Mouse (Mus musculus) Patski (cell line): Measurements from ENCODE around the gene Map7d2. TPM values are rescaled to one million over a fixed set of nuclear protein-coding genes. Genes with fewer than 3 reads are reported as not detected.

Experiments
- ATAC-seq: fragments of 100-300 bp; one replicate; pipeline ENCODE4 v1.8.0; 2021
- CTCF ChIA-PET: fragments of 350-600 bp; sonication (Branson Sonifier 250); formaldehyde crosslinking; loops from one replicate; lab custom pipeline; 2022; ENCODE audit warnings: inconsistent platforms; lab: Charles Lee
- POLR2A ChIA-PET: fragments of 350-600 bp; sonication (Branson Sonifier 250); formaldehyde crosslinking; loops from one replicate; lab custom pipeline; 2022; ENCODE audit warnings: antibody characterized with exemption, inconsistent platforms; lab: Charles Lee
- DNase-seq: peaks from one replicate; pipeline ENCODE4 v3.0.0-alpha.2; 2011; ENCODE audit warnings: low read depth, low spot score
- H3K27me3 ChIP-seq: fragments of 371-371 bp; one replicate; pipeline ENCODE4 v1.5.1; 2021
- CTCF ChIP-seq: fragments of 100-300 bp; IDR thresholded peaks from one replicate; pipeline ENCODE4 v1.5.1; 2021
- in situ Hi-C: fragments of 300-500 bp; cut with MboI; formaldehyde crosslinking; loops from 3 replicates; pipeline ENCODE4 v1.11.1; 2018; ENCODE audit warnings: low pct_unique_long_range_greater_than_20kb, mixed read lengths
- polyA plus RNA-seq: library from polyadenylated mRNA; unstranded; gene quantifications from one replicate; pipeline ENCODE4 v1.2.3, GENCODE M21; 2021

The Map7d2 gene
- polyA plus RNA-seq, 1 experiment from 2014 or later = 0.72 TPM

GRCm38 (mm10) chrX:159510716-159511051, 96.3 kb downstream of the Map7d2 start:
- ATAC-seq (no peak), DNase-seq (no peak)
- no peak for TF ChIP-seq CTCF
- in situ Hi-C loops = no loop called here
- no peaks in the 10 kb centered on the region for H3K27me3 ChIP-seq
- ChIA-PET POLR2A (no interaction called here), CTCF (no interaction called here)

DNA sequence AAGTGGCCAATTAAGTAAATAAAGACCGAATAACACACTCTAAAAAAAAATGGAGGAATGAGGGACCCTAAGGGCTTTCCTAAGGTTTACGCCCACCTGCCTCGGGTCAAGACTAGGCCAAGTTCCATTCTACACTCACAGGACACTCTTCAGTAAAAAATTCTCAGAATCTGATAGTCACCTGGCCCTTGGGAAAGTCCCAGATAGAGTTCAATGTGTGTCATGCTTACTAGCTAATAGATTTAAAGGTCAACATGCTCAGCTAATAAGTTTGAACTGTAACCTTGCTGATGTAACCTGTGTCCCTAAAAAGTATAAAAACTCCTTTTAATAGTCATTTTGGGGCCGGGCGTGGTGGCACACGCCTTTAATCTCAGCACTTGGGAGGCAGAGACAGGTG, 101.2 kb downstream of the Map7d2 start:
- CTCF ChIA-PET = no interaction called here
- ATAC-seq = no peak
- POLR2A ChIA-PET = no interaction called here
- H3K27me3 ChIP-seq = no peaks in the 10 kb centered on the region
- DNase-seq = no peak
- in situ Hi-C loops = no loop called here
- TF ChIP-seq CTCF = no peak

DNA sequence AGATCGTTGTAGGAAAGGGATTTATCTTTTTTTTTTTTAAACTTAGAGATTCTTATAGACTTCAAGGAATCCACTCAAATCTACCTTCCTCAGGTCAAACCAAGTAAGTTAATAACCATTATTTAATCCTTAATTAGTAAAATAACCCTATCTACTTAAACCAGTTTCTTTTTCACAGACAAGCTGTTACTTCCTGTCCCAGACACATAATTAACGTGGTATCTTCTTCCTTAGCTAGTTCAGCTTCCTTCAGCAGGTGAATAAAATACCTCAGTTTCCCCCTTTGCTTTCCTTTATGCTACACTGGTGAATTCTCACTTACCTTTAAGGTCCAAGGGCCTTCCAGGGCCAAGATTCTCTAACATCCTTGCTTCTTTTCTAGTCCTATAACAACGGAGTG, 107.4 kb downstream of the Map7d2 start:
- ChIA-PET POLR2A (interaction anchor here (0.7 kb wide), 1 partner anchor 14 kb away, joined by 3 read pairs; no protein-coding TSS in a partner anchor), CTCF (no interaction called here)
- in situ Hi-C loops = no loop called here
- ATAC-seq = no peak
- H3K27me3 ChIP-seq = peaks cover 4% of the 10 kb centered on the region
- TF ChIP-seq CTCF = no peak
- no peak for DNase-seq

DNA sequence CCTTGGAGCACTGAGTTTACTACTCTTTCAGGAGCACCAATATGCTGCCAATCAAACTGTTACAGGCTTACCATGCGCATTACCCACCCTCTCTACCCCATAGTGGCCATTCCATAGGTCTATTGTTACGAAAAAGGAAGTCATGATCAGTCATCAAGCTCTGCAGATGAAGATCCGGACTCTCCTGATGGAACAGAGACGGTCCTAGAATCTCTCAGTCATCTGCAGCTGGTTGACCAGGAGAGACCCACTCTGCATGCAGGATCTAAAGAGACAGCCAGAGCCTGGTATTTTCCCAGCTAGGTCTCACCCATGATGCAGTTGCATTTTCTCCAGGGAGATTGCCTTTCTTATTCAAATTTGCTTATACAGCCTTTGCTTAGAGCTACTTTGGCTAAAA, 108.3 kb downstream of the Map7d2 start:
- H3K27me3 ChIP-seq = peaks cover 4% of the 10 kb centered on the region
- DNase-seq (no peak), ATAC-seq (no peak)
- in situ Hi-C loops = no loop called here
- ChIA-PET POLR2A (no interaction called here), CTCF (no interaction called here)
- no peak for TF ChIP-seq CTCF

DNA sequence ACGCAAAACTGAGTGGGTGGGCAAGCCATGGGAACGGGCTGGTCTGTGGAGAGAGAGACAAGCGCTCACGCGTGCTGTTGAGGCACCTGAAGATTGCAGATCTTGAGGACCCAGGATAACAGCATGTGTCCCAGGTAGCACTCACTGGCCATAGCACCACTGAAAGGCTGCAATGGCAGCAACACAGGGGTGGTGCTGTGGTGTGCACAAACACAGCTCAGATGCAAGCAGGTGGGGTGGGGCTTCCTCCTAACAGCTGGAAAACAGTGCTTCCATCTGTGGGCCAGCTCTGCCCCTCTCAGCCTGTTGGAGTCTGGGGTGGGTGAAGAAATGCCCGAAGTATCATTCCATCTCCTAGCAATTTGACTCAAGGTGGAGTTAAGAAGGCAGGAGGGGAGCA, 112.0 kb downstream of the Map7d2 start, which contains the start of gene Bclaf3:
Gene Bclaf3, plus strand, starts transcription at position 301 of the 400 bp plus-strand sequence.
- no peak for ATAC-seq
- POLR2A ChIA-PET = no interaction called here
- in situ Hi-C loops = no loop called here
- peaks cover 4% of the 10 kb centered on the region for H3K27me3 ChIP-seq
- no peak for DNase-seq
- TF ChIP-seq CTCF = no peak
- CTCF ChIA-PET = no interaction called here

DNA sequence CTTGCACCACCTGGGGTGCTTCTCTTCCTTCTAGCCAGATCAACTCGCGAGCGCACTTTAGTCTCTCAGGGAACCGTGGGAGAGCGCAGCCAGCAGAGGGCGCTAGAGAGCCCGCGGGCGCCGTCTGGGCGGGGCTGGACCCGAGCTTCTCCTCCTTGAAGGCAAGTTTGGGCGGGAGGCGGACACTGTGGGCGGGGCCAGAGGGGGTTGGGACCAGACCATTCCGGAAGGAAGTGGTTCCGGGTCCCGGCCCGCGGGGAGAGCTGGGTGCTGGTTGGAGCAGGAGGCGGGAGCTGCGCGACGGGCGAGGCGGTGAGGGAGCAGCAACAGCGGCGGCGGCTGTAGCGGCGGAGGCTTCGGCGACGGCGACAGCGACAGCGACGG, 118.0 kb downstream of the Map7d2 start:
- ATAC-seq = peak; percentile 94
- CTCF ChIA-PET = interaction anchor here (0.8 kb wide), 1 partner anchor 18 kb away, joined by 3 read pairs; no protein-coding TSS in a partner anchor
- in situ Hi-C loops = no loop called here
- POLR2A ChIA-PET = no interaction called here
- peak; percentile 43 for DNase-seq
- no peak for TF ChIP-seq CTCF
- H3K27me3 ChIP-seq = peaks cover 7% of the 10 kb centered on the region

- CTCF ChIA-PET = interaction anchor here (0.8 kb wide), 1 partner anchor 18 kb away, joined by 3 read pairs; no protein-coding TSS in a partner anchor
These were observed 118.6 kb downstream of the Map7d2 start for GRCm38 (mm10) chrX:159532811-159533462.

GRCm38 (mm10) chrX:159541936-159542335, 127.6 kb downstream of the Map7d2 start:
- in situ Hi-C loops = no loop called here
- POLR2A ChIA-PET = no interaction called here
- ATAC-seq (no peak), DNase-seq (no peak)
- TF ChIP-seq CTCF = no peak
- CTCF ChIA-PET = no interaction called here
- H3K27me3 ChIP-seq = no peaks in the 10 kb centered on the region

More at GRCm38 (mm10) chrX:159532811-159533462, 118.6 kb downstream of the Map7d2 start:
- POLR2A ChIA-PET = no interaction called here
- in situ Hi-C loops = no loop called here
- ATAC-seq = peak; percentile 60
- TF ChIP-seq CTCF = no peak
- peaks cover 7% of the 10 kb centered on the region for H3K27me3 ChIP-seq
- DNase-seq = no peak

DNA sequence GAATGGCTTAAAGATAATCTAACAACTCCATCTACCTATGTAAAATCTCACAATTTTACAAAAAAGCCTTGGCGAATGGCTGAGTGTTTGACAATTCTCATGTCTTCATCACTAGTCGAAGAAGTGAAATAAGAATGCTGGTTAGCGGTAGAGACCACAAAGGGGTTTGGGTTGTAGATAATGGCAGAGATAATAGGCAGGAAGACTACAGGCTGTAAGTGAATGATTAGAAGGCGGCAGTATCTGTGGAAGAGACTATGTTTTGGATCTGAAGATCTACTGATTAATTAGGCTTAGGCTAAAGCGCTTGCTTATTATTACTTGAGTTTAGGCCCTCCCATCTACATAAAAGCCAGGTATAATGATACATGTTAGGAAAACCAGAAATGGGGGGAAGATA, 132.7 kb downstream of the Map7d2 start:
- CTCF ChIA-PET = no interaction called here
- in situ Hi-C loops = no loop called here
- TF ChIP-seq CTCF = no peak
- ATAC-seq (no peak), DNase-seq (no peak)
- POLR2A ChIA-PET = no interaction called here
- peaks cover 21% of the 10 kb centered on the region for H3K27me3 ChIP-seq

Other genes starting within 250 kb of the Map7d2 start
- 32.0 TPM for gene Rps6ka3, start 204.3 kb upstream of the Map7d2 start, polyA plus RNA-seq
- gene Eif1ax, start 42.4 kb upstream of the Map7d2 start, polyA plus RNA-seq = 132 TPM
- gene Bclaf3, start 112.1 kb downstream of the Map7d2 start, polyA plus RNA-seq = 11.9 TPM
- 14.4 TPM for gene Sh3kbp1, start 212.7 kb downstream of the Map7d2 start, polyA plus RNA-seq